Mouse (Mus musculus) monocyte, adult 5-6 weeks (primary cell): ENCODE data around the gene Cplx2. TPM values are rescaled to one million over a fixed set of nuclear protein-coding genes. Genes with fewer than 3 reads are reported as not detected.

ENCODE experiments used
- ATAC-seq: fragments of 153-309, 156-312 bp; replicated peaks from 2 replicates; pipeline ENCODE4 v1.8.0; 2017; ENCODE audit warnings: mild to moderate bottlenecking; ENCODE audit not compliant: low TSS enrichment, insufficient number of reproducible peaks, severe bottlenecking, poor library complexity, low FRiP score
- total RNA-seq: library from RNA; stranded (forward); fragments of 200-1000, 200-491, 200-594 nt; gene quantifications from 3 replicates; pipeline ENCODE4 v1.2.3, GENCODE M21; 2017

Cplx2 gene
- total RNA-seq, 1 experiment from 2014 or later, result not detected

GRCm38 (mm10) chr13:54391313-54391712 is 20.2 kb downstream of the Cplx2 start:
- no peak for ATAC-seq

DNA sequence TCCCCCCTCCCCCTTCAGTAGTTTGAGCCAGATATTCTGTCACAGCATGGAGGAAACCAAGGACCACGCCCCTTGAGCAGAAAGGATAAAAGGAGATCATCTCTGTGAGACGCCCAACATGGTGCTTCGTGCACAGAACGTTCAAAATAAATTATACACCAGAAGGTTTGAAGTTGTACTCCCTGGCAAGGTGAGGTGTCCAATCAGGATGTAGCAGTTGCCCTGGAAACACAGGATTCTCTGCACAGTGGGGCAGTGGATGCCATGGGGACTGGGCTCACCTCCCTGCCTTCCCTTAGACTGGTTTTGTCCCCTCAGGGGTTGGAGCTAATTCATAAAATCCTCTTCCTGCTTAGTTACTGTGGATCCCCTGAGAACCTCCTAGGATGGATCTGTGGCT is 25.9 kb downstream of the Cplx2 start:
- ATAC-seq, result no peak

- ATAC-seq, result no peak
Measured at GRCm38 (mm10) chr13:54400565-54401179, 29.5 kb downstream of the Cplx2 start.

- ATAC-seq, result no peak
Measured at GRCm38 (mm10) chr13:54401180-54401569, 30.0 kb downstream of the Cplx2 start.

- ATAC-seq, result no peak
Measured at GRCm38 (mm10) chr13:54402346-54402745, 31.2 kb downstream of the Cplx2 start.

GRCm38 (mm10) chr13:54403224-54404070 is 32.3 kb downstream of the Cplx2 start:
- ATAC-seq, result no peak

DNA sequence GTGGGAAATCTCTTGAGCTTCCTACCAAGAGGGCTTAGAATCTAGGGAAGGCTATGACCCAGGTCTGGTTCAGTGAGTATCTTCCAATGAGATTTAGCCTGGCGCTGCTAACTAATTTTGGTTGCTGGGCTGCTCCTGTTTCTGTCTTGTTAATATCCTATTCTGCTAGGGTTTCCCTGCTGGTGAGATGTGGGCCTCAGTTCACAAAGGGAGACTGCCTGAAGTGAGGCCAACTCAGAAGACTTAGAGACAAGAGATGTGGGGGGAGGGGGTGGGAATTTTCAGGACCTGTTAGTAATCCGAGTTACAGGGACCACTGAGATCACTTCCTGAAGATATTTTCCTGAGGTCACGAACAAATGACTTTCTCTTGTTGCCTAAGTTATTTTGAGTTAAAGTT is 33.1 kb downstream of the Cplx2 start:
- ATAC-seq, result no peak

GRCm38 (mm10) chr13:54405805-54406204 is 34.7 kb downstream of the Cplx2 start:
- ATAC-seq, result no peak

- ATAC-seq, result no peak
Measured at GRCm38 (mm10) chr13:54411656-54412055, 40.5 kb downstream of the Cplx2 start.

DNA sequence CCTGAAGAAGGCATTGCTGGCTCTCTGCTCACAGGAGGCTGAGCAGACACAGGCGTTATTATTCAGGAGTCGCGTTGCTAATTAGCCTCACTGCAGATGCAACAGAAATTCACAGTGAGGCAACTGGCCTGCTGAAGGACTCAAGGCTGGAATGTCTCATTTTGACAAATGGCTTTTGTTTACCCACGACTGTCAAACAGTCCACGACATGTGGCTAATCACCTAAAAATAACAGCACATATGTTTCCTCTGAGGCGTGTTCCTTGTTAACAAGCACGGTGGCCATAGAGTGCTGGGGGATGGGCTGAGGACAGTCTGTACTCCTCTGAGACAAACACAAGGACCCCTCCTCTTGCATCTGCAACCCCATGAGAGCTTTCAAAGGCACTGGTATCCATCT is 41.1 kb downstream of the Cplx2 start:
- ATAC-seq, result no peak

DNA sequence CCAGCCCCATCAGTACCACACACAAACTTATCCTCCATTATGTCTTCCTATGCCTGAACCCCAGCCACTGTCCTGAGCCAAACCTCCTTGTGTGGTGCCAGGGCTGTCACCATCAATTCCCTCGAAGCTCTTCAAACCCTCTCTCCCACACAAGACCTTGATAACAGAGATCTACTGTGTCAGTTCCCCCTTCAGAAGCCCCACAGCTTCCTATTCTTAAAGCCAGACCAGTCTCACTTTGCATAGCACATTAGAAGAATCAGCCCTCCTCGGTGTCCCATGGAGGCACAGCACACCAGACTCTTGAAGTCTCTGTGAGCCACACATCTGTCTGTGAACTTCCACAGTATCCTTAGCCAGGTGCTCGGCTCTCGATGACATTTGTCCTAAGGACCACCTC is 41.6 kb downstream of the Cplx2 start:
- ATAC-seq, result no peak

DNA sequence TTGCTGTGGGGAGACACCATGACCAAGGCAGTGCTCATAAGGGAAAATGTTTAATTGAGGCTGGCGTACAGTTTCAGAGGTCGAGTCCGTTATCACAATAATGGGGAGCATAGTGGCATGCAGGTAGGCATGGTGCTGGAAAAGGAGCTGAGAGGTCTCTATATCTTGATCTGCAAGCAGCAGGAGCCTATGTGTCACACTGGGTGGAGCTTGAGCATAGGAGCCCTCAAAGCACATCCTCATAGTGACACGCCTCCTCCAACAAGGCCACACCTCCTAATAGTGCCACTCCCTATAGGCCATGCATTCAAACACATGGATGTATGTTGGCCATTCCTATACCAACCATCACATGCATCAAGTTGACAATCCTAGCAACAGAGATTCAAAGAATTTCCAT is 43.9 kb downstream of the Cplx2 start:
- ATAC-seq, result no peak

DNA sequence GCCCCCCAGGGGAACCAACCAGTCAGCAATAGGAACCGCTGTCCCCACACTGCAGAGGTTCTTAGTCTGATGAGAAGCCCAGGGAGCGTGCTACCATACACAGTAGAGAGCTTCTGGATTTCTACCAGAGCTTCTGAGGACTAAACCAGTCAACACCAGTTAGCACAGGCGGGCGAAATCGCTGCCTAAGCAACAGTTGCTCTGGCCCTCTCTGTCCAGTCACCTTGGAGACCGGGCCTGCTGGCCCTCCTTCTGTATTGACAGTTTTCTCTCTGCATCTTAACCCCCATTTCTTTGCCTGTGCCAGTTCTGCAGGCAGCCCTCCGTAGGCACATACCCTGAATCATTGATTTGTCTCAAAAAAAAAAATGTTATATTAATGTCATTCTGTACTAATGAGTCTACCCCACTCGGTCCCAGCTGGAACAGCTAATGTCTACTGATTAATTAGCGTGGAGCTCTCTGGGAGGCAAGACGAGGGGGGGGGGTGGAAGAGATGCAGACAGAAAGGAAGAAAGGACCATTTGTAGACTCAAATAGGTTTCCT is 47.7 kb downstream of the Cplx2 start:
- ATAC-seq, result no peak

GRCm38 (mm10) chr13:54420226-54420625 is 49.1 kb downstream of the Cplx2 start:
- no peak for ATAC-seq

DNA sequence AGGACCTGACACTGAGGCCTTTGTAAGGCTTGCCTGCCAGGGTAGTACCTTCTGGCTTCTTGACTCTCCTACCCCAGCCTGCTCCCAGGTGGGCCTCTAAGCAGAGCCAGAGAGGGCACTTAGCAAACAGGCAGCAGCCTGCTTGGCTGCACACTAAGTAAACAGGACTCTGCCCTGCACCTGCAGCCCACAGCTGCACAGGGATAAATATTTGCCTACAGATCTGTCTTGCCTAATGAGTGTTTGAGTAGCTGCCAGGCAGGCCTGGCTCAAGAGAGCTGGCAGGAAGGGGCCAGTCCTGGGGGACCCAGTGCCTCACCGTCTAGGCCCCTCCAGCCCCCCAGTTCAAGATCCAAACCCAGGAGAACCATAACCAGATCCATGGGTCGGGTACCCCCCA is 54.1 kb downstream of the Cplx2 start:
- 0 out of 2 replicates have a peak, but pooled peaks have one; percentile 22 for ATAC-seq

GRCm38 (mm10) chr13:54426781-54427655 is 55.9 kb downstream of the Cplx2 start:
- ATAC-seq, result no peak

- ATAC-seq, result no peak
Measured at GRCm38 (mm10) chr13:54428771-54429170, 57.6 kb downstream of the Cplx2 start.

DNA sequence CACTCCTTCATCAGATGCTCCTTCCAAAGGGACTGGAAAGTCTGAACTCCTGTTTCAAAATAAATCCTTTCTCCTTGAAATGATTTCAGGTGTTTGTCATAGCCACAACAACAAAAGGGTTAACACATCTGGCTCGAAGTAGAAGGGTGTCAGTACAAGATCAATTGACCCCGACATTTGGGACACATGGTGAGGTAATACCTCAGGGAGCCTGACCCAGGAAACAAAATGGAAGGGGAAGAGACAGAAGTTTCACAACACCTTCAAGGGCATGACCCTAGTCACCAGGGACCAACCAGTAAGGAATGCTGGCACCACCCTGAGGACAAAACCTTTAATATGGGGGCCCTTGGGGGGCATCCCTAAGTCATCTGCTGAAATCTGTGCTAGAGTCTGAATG is 58.9 kb downstream of the Cplx2 start:
- no peak for ATAC-seq

- ATAC-seq, result no peak
Measured at GRCm38 (mm10) chr13:54431161-54431560, 60.0 kb downstream of the Cplx2 start.
